Mouse (Mus musculus) cerebellum, adult 2 months (tissue): ENCODE data around the gene Cr2.

Experiments used
- CTCF ChIP-seq: fragments of 200-500 bp; IDR thresholded peaks from 2 replicates; pipeline ENCODE4 v1.5.1; 2011; ENCODE audit warnings: low read depth, mild to moderate bottlenecking, control low read depth, low read length, moderate library complexity, borderline replicate concordance; ENCODE audit not compliant: insufficient read depth
- POLR2A ChIP-seq: fragments of 200-500 bp; IDR thresholded peaks from 2 replicates; pipeline ENCODE4 v1.6.1; 2011; ENCODE audit warnings: low read length, control low read depth, borderline replicate concordance; ENCODE audit not compliant: insufficient read depth

GRCm38 (mm10) chr1:195129867-195130266 lies 46.6 kb downstream of the Cr2 start:
- no peak for TF ChIP-seq POLR2A
- TF ChIP-seq CTCF, result no peak
